Mouse (Mus musculus) liver, embryonic 13.5 days (tissue): Measurements from ENCODE around the gene Ift46. TPM values are rescaled to one million over a fixed set of nuclear protein-coding genes. Genes with fewer than 3 reads are reported as not detected.
A peak's percentile ranks its signal among the peaks of the same experiment; 100 is the strongest.

Experiments
- ATAC-seq: fragments of 200-750 bp; cut with Nextera tagmentation; 2 replicates; pipeline ENCODE4 v1.8.0; 2017; ENCODE audit warnings: low read depth, mild to moderate bottlenecking, moderate number of reproducible peaks, moderate library complexity
- DNase-seq: peaks from one replicate; pipeline ENCODE4 v3.0.0; 2022
- H3K27ac ChIP-seq: fragments of 300-500 bp; sonication (generic); 2 replicates; pipeline ENCODE4 v1.5.1; 2015; ENCODE audit warnings: moderate library complexity, mild to moderate bottlenecking, inconsistent platforms
- H3K27me3 ChIP-seq: fragments of 300-500 bp; sonication (generic); 2 replicates; pipeline ENCODE4 v1.6.1; 2015; ENCODE audit warnings: mild to moderate bottlenecking, inconsistent platforms
- H3K36me3 ChIP-seq: fragments of 300-500 bp; sonication (generic); 2 replicates; pipeline ENCODE4 v1.6.1; 2015; ENCODE audit warnings: mild to moderate bottlenecking, inconsistent platforms
- H3K4me1 ChIP-seq: fragments of 300-500 bp; sonication (generic); replicated peaks from 2 replicates; pipeline ENCODE4 v1.6.1; 2015; ENCODE audit warnings: inconsistent platforms
- H3K4me2 ChIP-seq: fragments of 300-500 bp; sonication (generic); 2 replicates; pipeline ENCODE4 v1.6.1; 2015; ENCODE audit warnings: inconsistent platforms, mild to moderate bottlenecking, moderate library complexity
- H3K4me3 ChIP-seq: fragments of 300-500 bp; sonication (generic); replicated peaks from 2 replicates; pipeline ENCODE4 v1.5.1; 2015; ENCODE audit warnings: mild to moderate bottlenecking, inconsistent platforms
- H3K9ac ChIP-seq: fragments of 300-500 bp; sonication (generic); 2 replicates; pipeline ENCODE4 v1.6.1; 2015; ENCODE audit warnings: mild to moderate bottlenecking, inconsistent platforms
- H3K9me3 ChIP-seq: fragments of 300-500 bp; sonication (generic); replicated peaks from 2 replicates; pipeline ENCODE4 v1.6.1; 2016; ENCODE audit warnings: inconsistent platforms
- WGBS: fragments of 180-500 bp; shearing (Covaris S2); methylation state at CpG from one replicate; pipeline ENCODE4 v1.1.7; 2015; ENCODE audit not compliant: insufficient replicate concordance; 5-methylcytosine and 5-hydroxymethylcytosine counted together
- polyA plus RNA-seq: library from polyadenylated mRNA; unstranded; fragments of >200 nt; fragmentation: Nextera tagmentation; extraction: Ambion mirVana; gene quantifications from 2 replicates; pipeline ENCODE4 v1.2.1, GENCODE M21; 2015

The Ift46 gene
- polyA plus RNA-seq, 1 experiment from 2014 or later, result 21.7 TPM

- H3K27me3 ChIP-seq, result peaks cover 65% of the 10 kb centered on the region
- 40% methylated on average over 7 of the region's 7 CpGs for WGBS
- H3K4me1 ChIP-seq, result peaks cover 34% of the 10 kb centered on the region
- DNase-seq (no peak), ATAC-seq (no peak)
- H3K9ac ChIP-seq, result no peak overlapping the region
- no peaks in the 10 kb centered on the region for H3K9me3 ChIP-seq
- H3K4me3 ChIP-seq, result 0 out of 2 replicates have a peak overlapping the region, but pooled peaks have one; percentile 63
- no peak overlapping the region for H3K27ac ChIP-seq
- peak overlapping the region; percentile 81 for H3K4me2 ChIP-seq
- H3K36me3 ChIP-seq, result no peaks in the 10 kb centered on the region
These were observed 30.6 kb downstream of the Ift46 start for GRCm38 (mm10) chr9:44798298-44798697.

- ATAC-seq (peak; percentile 91), DNase-seq (peak; percentile 74)
- H3K36me3 ChIP-seq, result no peaks in the 10 kb centered on the region
- H3K4me3 ChIP-seq, result peak within 1 kb of the TSS; percentile 63
- H3K4me1 ChIP-seq, result peaks cover 34% of the 10 kb centered on the region
- 1% methylated on average over 75 of the region's 75 CpGs for WGBS
- H3K9me3 ChIP-seq, result no peaks in the 10 kb centered on the region
- peaks cover 65% of the 10 kb centered on the region for H3K27me3 ChIP-seq
- peak within 1 kb of the TSS; percentile 68 for H3K27ac ChIP-seq
- peak within 1 kb of the TSS; percentile 81 for H3K4me2 ChIP-seq
- peak within 1 kb of the TSS; percentile 65 for H3K9ac ChIP-seq
These were observed 31.6 kb downstream of the Ift46 start, which contains the start of gene Tmem25 for GRCm38 (mm10) chr9:44799102-44799957. TSS of gene Tmem25 (minus strand) at chr9:44799307.

- peak overlapping the region; percentile 65; the same call in 1 of the 2 replicates for H3K9ac ChIP-seq
- ATAC-seq (no peak), DNase-seq (no peak)
- peak overlapping the region; percentile 81 for H3K4me2 ChIP-seq
- WGBS, result 34% methylated on average over 9 of the region's 9 CpGs
- no peaks in the 10 kb centered on the region for H3K9me3 ChIP-seq
- H3K27ac ChIP-seq, result peak overlapping the region; percentile 36; the same call in 1 of the 2 replicates
- peak overlapping the region; percentile 63 for H3K4me3 ChIP-seq
- peaks cover 65% of the 10 kb centered on the region for H3K27me3 ChIP-seq
- H3K36me3 ChIP-seq, result peaks cover 5% of the 10 kb centered on the region
- H3K4me1 ChIP-seq, result peaks cover 34% of the 10 kb centered on the region
These were observed 32.2 kb downstream of the Ift46 start for GRCm38 (mm10) chr9:44799958-44800324.

- Histone ChIP-seq H3K4me2 (peak overlapping the region; percentile 46), H3K36me3 (peaks cover 20% of the 10 kb centered on the region), H3K9me3 (no peaks in the 10 kb centered on the region), H3K4me1 (peaks cover 34% of the 10 kb centered on the region), H3K27ac (peak overlapping the region; percentile 23; the same call in 1 of the 2 replicates), H3K4me3 (peak overlapping the region; percentile 11; the same call in 1 of the 2 replicates), H3K27me3 (peaks cover 52% of the 10 kb centered on the region), H3K9ac (peak overlapping the region; percentile 26; the same call in 1 of the 2 replicates)
- 56% methylated on average over 6 of the region's 6 CpGs for WGBS
- ATAC-seq (no peak), DNase-seq (no peak)
These were observed 34.0 kb downstream of the Ift46 start for GRCm38 (mm10) chr9:44801669-44802068.

- Histone ChIP-seq H3K27me3 (peaks cover 40% of the 10 kb centered on the region), H3K36me3 (peaks cover 33% of the 10 kb centered on the region), H3K4me2 (peak within 1 kb of the TSS; percentile 46), H3K4me3 (peak within 1 kb of the TSS; percentile 31), H3K9ac (no peak within 1 kb of the TSS), H3K9me3 (no peaks in the 10 kb centered on the region), H3K27ac (peak within 1 kb of the TSS; percentile 47), H3K4me1 (peaks cover 34% of the 10 kb centered on the region)
- DNase-seq, result no peak
- peak; percentile 30; the same call in 1 of the 2 replicates for ATAC-seq
- WGBS, result 57% methylated on average over 4 of the region's 4 CpGs
These were observed 35.2 kb downstream of the Ift46 start, which contains the start of gene Ttc36 for GRCm38 (mm10) chr9:44802808-44803450. TSS of gene Ttc36 (minus strand) at chr9:44803072.

- DNase-seq, result no peak
- 83% methylated on average over 10 of the region's 10 CpGs for WGBS
- H3K27me3 ChIP-seq, result peaks cover 22% of the 10 kb centered on the region
These were observed 37.0 kb downstream of the Ift46 start for GRCm38 (mm10) chr9:44804678-44805077.

GRCm38 (mm10) chr9:44805536-44805935 lies 37.8 kb downstream of the Ift46 start:
- DNase-seq, result no peak
- Histone ChIP-seq H3K27me3 (peaks cover 14% of the 10 kb centered on the region), H3K27ac (no peak overlapping the region), H3K4me1 (peaks cover 10% of the 10 kb centered on the region), H3K9me3 (no peaks in the 10 kb centered on the region), H3K4me3 (no peak overlapping the region), H3K36me3 (peaks cover 58% of the 10 kb centered on the region), H3K4me2 (no peak overlapping the region), H3K9ac (no peak overlapping the region)
- ATAC-seq, result no peak
- WGBS, result 84% methylated on average over 5 of the region's 5 CpGs

More at GRCm38 (mm10) chr9:44804678-44805077, 37.0 kb downstream of the Ift46 start:
- no peak for ATAC-seq
- H3K4me2 ChIP-seq, result no peak overlapping the region
- no peaks in the 10 kb centered on the region for H3K9me3 ChIP-seq
- no peak overlapping the region for H3K27ac ChIP-seq
- no peak overlapping the region for H3K4me3 ChIP-seq
- peaks cover 18% of the 10 kb centered on the region for H3K4me1 ChIP-seq
- H3K36me3 ChIP-seq, result peaks cover 49% of the 10 kb centered on the region
- no peak overlapping the region for H3K9ac ChIP-seq

- Histone ChIP-seq H3K4me3 (no peak overlapping the region), H3K36me3 (peaks cover 72% of the 10 kb centered on the region), H3K27ac (no peak overlapping the region), H3K9ac (no peak overlapping the region), H3K4me2 (no peak overlapping the region), H3K4me1 (no peaks in the 10 kb centered on the region), H3K9me3 (no peaks in the 10 kb centered on the region), H3K27me3 (no peaks in the 10 kb centered on the region)
- no peak for ATAC-seq
- WGBS, result 79% methylated on average over 5 of the region's 5 CpGs
- no peak for DNase-seq
These were observed 39.4 kb downstream of the Ift46 start for GRCm38 (mm10) chr9:44807141-44807540.

- Histone ChIP-seq H3K4me2 (no peak overlapping the region), H3K4me1 (no peaks in the 10 kb centered on the region), H3K4me3 (no peak overlapping the region), H3K9ac (no peak overlapping the region), H3K36me3 (peaks cover 77% of the 10 kb centered on the region), H3K27me3 (no peaks in the 10 kb centered on the region), H3K9me3 (no peaks in the 10 kb centered on the region), H3K27ac (no peak overlapping the region)
- ATAC-seq, result no peak
- 89% methylated on average over 10 of the region's 10 CpGs for WGBS
- no peak for DNase-seq
These were observed 40.1 kb downstream of the Ift46 start for GRCm38 (mm10) chr9:44807778-44808177.

- no peak for DNase-seq
These were observed 42.6 kb downstream of the Ift46 start for GRCm38 (mm10) chr9:44810316-44810715.

GRCm38 (mm10) chr9:44814179-44814578 lies 46.5 kb downstream of the Ift46 start:
- WGBS, result 82% methylated on average over 8 of the region's 8 CpGs
- no peak overlapping the region for H3K27ac ChIP-seq
- H3K27me3 ChIP-seq, result no peaks in the 10 kb centered on the region

More at GRCm38 (mm10) chr9:44810316-44810715, 42.6 kb downstream of the Ift46 start:
- H3K36me3 ChIP-seq, result peaks cover 94% of the 10 kb centered on the region
- H3K9ac ChIP-seq, result no peak overlapping the region
- no peaks in the 10 kb centered on the region for H3K4me1 ChIP-seq
- H3K27me3 ChIP-seq, result no peaks in the 10 kb centered on the region
- no peak overlapping the region for H3K4me3 ChIP-seq
- no peaks in the 10 kb centered on the region for H3K9me3 ChIP-seq
- WGBS, result 79% methylated on average over 10 of the region's 10 CpGs
- no peak for ATAC-seq
- no peak overlapping the region for H3K27ac ChIP-seq
- H3K4me2 ChIP-seq, result no peak overlapping the region

More at GRCm38 (mm10) chr9:44814179-44814578, 46.5 kb downstream of the Ift46 start:
- no peak overlapping the region for H3K9ac ChIP-seq
- no peak overlapping the region for H3K4me2 ChIP-seq
- ATAC-seq (no peak), DNase-seq (no peak)
- peaks cover 97% of the 10 kb centered on the region for H3K36me3 ChIP-seq
- H3K9me3 ChIP-seq, result no peaks in the 10 kb centered on the region
- H3K4me1 ChIP-seq, result no peaks in the 10 kb centered on the region
- H3K4me3 ChIP-seq, result no peak overlapping the region
